Mouse (Mus musculus) naive thymus-derived CD4-positive, alpha-beta T cell, adult 2 months (primary cell): ENCODE data around the gene Tagap1.
A peak's percentile ranks its signal among the peaks of the same experiment; 100 is the strongest.
"Not testable (repeated sequence)": the region's sequence is repeated elsewhere in the genome, so short reads cannot be mapped to it uniquely, and the experiment has no call there.

Source experiments
- DNase-seq: peaks from one replicate; pipeline ENCODE4 v3.0.0-alpha.2; 2011; ENCODE audit warnings: low read depth

Gene Tagap1

DNA sequence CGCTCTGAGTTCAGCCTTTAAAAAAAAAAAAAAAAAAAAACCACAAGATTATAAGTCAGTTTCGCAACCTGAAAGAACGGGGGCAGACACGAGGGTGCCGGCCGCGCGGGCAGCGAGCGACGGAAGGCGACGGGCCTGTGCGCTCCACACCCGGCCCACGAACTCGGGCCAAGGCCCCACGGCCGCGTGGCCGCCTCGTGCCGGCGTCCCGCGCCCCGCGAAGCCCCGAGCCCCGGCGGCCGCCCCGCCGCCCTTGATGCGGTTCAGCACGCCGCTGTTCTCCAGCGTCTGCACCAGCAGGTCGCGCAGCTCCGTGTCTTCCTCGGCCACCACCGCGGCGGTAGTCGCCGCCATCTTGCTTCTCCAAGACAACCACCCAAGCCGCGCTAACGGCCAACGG lies at the start of gene Tagap1:
TSS of gene Tagap1 (minus strand) at position 381 of the 400 bp plus-strand sequence.
- DNase-seq = peak; percentile 62

DNA sequence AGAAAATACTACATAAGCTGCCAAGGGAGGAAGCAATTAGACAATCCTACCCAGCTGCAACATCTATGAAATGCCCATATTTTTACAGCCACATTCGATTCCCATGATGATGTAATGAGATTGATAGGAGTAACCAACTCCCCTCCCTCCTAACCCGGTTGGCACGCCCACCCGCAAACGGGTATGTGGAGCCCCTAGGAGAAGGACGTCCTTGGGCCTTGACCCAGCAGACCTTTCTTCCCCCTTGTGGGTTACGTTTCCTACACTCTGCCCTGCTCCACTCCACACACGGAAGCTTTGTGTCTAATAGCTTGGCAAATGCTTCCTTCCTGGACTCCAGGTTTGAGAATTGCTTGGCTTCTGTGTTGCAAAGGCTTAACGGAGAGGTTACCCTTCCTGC lies 48.9 kb upstream of the Tagap1 start:
- DNase-seq = not testable (repeated sequence)

- DNase-seq = not testable (repeated sequence)
Measured at GRCm38 (mm10) chr17:7009440-7009839, 48.5 kb upstream of the Tagap1 start.

DNA sequence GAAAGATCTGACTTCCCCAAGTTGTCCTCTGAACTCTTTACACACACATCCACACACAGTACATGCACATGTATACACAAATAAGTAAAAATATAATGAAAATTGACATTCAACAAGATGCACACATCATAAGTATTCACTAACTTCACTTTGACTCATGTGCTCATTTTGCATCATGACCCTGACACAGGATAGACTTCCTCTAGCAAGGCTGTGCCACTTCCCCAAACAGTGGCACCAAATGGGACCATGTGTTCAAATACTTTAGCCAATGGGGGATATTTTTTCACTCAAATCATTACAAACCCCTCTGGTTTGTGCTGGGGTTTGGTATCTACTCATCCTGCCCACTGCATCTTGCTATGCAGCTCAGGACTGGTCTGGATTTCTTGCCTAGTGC lies 47.9 kb upstream of the Tagap1 start:
- not testable (repeated sequence) for DNase-seq

GRCm38 (mm10) chr17:7005646-7006045 lies 44.7 kb upstream of the Tagap1 start:
- not testable (repeated sequence) for DNase-seq

- DNase-seq = not testable (repeated sequence)
Measured at GRCm38 (mm10) chr17:7003392-7003791, 42.4 kb upstream of the Tagap1 start.

GRCm38 (mm10) chr17:7001790-7002585 lies 41.0 kb upstream of the Tagap1 start:
- not testable (repeated sequence) for DNase-seq

DNA sequence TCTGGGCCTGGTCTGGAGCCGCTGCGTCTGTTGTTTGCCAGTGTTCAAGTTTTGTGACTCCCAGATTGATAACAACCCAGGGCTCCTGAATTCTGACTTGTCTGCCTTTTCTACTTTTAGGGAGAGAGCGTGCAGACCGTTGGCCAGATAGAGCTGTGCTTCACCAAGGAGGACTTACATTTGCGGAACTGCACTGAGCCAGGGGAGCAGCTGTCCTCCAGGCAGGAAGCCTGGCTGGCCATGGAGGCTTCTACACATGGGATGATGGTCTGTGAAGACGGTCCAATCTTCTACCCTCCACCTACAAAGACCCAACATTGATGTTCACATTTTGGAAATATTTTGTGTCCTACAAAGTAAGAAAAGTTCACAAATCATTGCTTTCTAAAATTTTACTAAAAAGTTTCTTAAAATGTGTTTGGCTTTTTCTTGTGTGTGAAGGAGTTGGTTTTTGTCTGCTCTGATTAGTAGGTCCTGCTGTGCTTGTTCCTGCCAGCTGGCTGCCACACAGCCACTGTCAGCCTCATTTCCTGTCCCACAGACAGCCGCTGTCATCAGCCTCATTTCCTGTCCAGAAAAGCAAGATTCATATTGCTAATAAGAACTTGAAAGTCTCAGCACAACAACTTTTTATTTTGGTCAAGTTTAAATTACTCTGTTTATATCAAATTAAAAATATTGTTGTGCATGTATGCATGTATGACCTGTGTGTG lies 37.0 kb upstream of the Tagap1 start:
- not testable (repeated sequence) for DNase-seq

DNA sequence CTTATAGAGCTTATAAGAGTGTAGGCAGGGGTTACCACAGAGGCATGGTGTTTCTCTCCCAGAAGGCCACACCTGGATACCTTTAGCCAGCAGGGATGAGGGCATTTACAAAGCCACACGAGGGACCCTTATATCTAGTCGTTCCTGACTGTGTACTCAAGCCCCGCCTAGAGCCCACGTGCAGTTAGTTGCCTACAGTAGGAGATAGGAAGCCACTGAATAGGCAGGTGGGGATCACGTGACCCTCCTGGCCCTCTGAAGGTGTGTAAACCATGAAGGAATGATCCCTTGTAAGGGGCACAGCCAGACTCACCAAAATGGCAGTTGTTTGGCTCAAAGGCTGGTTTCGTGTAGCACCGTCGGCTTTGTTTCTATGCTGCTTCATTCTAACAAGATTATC lies 35.9 kb upstream of the Tagap1 start:
- not testable (repeated sequence) for DNase-seq

DNA sequence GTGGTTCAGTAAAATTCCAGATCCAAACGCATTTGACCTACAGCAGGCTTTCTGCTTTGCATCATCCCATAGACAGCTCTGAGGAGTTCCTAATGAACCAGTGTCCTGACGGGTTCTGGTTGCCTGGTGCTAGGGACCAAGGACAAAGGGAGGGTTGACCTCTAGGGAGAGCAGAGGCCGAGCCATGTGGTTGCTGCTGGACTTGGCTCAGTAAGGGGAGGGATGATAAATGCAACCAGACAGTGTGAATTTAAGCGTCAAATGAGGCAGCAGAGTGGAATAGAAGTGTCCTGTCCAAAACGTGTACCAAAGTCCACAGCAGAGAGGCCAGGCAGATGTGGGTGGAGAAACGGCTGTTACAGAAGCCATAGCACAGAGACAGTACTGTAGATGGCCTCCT lies 34.5 kb upstream of the Tagap1 start:
- DNase-seq = not testable (repeated sequence)

DNA sequence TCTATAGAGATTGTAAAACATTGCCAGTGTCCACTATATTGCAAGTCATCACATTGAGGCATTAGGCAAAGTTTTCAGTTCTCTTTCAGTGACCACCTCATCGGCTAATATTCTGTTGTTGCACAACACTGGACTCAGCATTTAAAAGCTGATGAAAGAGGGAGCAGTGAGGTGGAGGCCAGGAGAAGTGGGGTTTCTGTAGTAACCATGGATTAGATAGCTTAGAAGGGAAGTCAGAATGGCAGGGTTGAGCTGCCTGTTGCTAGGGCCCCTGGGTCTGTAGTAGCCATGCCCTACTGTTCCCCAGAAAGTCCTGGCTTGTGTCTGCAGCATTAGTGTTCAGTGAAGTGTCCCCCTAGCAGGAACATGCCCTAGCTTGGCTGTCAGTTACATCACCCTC lies 25.2 kb upstream of the Tagap1 start:
- not testable (repeated sequence) for DNase-seq

- not testable (repeated sequence) for DNase-seq
Measured at GRCm38 (mm10) chr17:6980144-6980543, 19.2 kb upstream of the Tagap1 start.

DNA sequence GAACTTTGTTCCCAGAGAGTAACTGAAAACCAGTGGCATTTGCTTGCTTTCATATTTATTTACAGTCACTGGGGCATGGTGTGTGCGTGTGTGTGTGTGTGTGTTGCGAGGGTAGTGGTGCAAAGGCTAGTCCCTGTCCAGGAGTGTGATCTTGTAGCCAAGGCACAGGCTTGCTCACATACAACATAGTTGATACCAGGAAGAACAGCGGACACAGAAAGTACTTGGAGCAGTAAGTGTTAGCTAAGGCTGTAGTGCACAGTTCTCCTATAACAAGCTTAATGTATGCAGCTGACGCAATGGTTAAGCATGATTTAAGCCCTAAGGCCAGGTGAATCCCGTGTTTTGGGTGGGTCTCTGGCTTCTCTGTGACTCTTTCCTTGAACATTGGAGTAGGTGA lies 18.4 kb upstream of the Tagap1 start:
- DNase-seq = peak; percentile 39

DNA sequence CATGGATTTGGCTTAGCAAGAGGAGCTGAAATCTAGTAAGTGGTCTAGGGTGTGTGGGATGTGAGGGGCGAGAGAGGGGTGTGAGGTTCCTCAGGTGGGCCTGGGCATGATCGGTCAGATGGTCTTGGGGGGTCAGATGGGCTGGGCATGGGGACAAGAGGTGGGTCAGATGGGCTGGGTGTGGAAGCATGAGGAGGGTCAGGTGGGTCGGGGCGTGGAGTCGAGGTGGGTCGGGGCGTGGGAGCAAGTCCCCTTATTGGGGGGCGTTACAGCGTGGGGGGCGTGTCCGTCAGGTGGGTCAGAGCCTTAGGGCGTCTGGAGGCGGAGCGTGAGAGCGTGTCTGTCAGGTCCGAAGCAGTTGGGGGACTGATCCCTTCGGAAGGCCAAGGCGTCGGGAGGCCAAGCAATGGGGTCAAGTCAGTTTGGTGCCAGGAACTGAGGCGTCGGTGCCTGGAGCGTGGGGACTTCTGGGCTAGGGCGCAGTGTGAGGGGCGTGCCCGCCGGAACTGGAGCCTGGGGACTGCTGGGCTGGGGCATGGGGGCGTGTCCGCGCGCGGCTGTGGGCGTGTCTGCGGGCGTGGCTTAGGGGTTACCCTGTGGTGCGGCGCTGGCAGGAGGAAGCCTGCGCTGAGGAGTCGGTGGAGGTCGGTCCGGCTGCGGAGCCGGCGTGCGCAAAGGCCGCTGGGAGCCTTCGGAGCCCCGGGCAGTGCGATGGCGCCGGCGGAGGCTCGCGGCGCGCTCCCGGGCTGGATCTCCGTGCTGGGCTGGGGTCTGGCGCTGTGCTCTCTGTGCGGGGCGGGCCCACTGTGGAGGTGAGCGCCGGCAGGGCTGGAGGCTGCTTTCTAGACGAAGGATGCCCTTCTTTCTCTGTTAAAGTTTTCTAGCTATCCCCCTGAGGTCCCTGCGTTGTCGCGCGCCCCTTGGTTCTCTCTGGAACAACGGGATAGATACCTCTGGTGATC lies 17.6 kb upstream of the Tagap1 start, which contains the start of gene Gm49721:
TSS of gene Gm49721 (plus strand) at position 618 of the 962 bp plus-strand sequence.
- DNase-seq = peak; percentile 52

GRCm38 (mm10) chr17:6974985-6975384 lies 14.0 kb upstream of the Tagap1 start:
- DNase-seq = not testable (repeated sequence)

- DNase-seq = not testable (repeated sequence)
Measured at GRCm38 (mm10) chr17:6972836-6973396, 12.0 kb upstream of the Tagap1 start.

GRCm38 (mm10) chr17:6971238-6971637 lies 10.3 kb upstream of the Tagap1 start:
- DNase-seq = not testable (repeated sequence)

DNA sequence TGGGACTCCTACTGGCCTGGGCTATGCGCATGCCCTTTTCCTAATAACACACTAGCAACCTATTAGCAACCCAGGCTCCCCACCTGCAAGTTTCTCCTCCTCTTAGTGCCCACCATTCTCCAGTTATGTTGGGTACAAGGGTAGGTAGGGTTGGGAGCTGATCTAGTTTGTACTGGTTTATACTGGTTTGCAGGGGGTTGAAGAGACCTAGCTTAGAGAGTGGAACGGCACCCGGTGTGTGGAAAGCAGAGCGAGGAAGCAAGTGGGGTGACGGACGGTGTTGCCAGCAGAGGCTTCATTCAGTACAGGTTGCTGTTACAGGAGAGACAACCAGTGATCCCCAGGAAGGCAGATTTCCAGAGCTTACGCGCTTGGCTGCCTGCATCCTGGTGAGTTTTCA lies 9.4 kb upstream of the Tagap1 start, which contains the start of gene Rnaset2b:
TSS of gene Rnaset2b (plus strand) at position 301 of the 400 bp plus-strand sequence.
- not testable (repeated sequence) for DNase-seq

- not testable (repeated sequence) for DNase-seq
Measured at GRCm38 (mm10) chr17:6967673-6968072, 6.7 kb upstream of the Tagap1 start.

- peak; percentile 66 for DNase-seq
Measured at GRCm38 (mm10) chr17:6965364-6965763, 4.4 kb upstream of the Tagap1 start.

DNA sequence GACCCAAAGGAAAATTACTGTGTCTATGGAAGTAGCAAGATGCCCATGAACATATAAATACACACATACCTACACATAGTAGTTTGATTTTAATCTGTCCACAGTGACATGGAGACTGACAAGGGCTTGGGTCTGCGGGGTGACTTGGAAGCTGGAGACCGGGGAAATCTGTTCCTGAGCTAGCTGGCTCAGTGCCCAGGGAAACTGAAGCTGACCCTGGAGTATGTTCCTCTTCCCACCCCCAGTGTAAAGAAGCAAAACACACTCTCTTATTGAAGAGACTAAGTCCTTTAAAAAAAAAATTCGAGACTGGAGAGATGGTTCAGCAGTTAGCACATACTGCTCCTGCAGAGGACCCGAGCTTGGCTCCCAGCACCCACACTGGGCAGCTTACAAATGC lies 2.0 kb upstream of the Tagap1 start:
- DNase-seq = not testable (repeated sequence)
